Mouse (Mus musculus): ENCODE measurements around the gene Nktr. TPM values are rescaled to one million over a fixed set of nuclear protein-coding genes. Genes with fewer than 3 reads are reported as not detected.

Gene Nktr
- total RNA-seq, 1 experiment from 2014 or later, result 90.8 TPM

Other genes starting within 250 kb of the Nktr start
- not detected in 2 replicates for gene Cck, start 223.5 kb upstream of the Nktr start, total RNA-seq (2021)
- gene Lyzl4, start 77.1 kb upstream of the Nktr start, total RNA-seq (2021), result not detected in 2 replicates
- 0.18 and 0.62 TPM in 2 replicates for gene Vipr1, start 76.5 kb upstream of the Nktr start, total RNA-seq (2021)
- gene Sec22c, start 13.7 kb upstream of the Nktr start, total RNA-seq (2021), result 4.9 and 5.3 TPM in 2 replicates
- 41.6 and 44.9 TPM in 2 replicates for gene Ss18l2, start 8.8 kb upstream of the Nktr start, total RNA-seq (2021)
- gene Zfp651, start 40.2 kb downstream of the Nktr start, total RNA-seq (2021), result 33.3 and 55.7 TPM in 2 replicates
- 0.18 TPM in 1 of 2 replicates, not detected in the other for gene Klhl40, start 58.4 kb downstream of the Nktr start, total RNA-seq (2021)
- not detected in 2 replicates for gene Hhatl, start 73.3 kb downstream of the Nktr start, total RNA-seq (2021)
- 1.3 and 1.5 TPM in 2 replicates for gene Ccdc13, start 120.3 kb downstream of the Nktr start, total RNA-seq (2021)
- gene Higd1a, start 139.2 kb downstream of the Nktr start, total RNA-seq (2021), result 77.9 and 79.7 TPM in 2 replicates
- 0.33 and 0.52 TPM in 2 replicates for gene Ackr2, start 179.2 kb downstream of the Nktr start, total RNA-seq (2021)
- 0.36 and 2.7 TPM in 2 replicates for gene Cyp8b1, start 197.1 kb downstream of the Nktr start, total RNA-seq (2021)
- 2.0 and 2.9 TPM in 2 replicates for gene Fam198a, start 231.8 kb downstream of the Nktr start, total RNA-seq (2021)